Mouse (Mus musculus) erythroblast, embryonic 14.5 days (primary cell): ENCODE results near the gene Kank2.

Source experiments
- GATA1 ChIP-seq: IDR thresholded peaks from 2 replicates; pipeline ENCODE4 v1.6.1; 2012; ENCODE audit warnings: low read length, inconsistent platforms, mixed read lengths
- TAL1 ChIP-seq: IDR thresholded peaks from 3 replicates; pipeline ENCODE4 v1.6.1; 2012; ENCODE audit warnings: low read length, inconsistent platforms, mixed read lengths

DNA sequence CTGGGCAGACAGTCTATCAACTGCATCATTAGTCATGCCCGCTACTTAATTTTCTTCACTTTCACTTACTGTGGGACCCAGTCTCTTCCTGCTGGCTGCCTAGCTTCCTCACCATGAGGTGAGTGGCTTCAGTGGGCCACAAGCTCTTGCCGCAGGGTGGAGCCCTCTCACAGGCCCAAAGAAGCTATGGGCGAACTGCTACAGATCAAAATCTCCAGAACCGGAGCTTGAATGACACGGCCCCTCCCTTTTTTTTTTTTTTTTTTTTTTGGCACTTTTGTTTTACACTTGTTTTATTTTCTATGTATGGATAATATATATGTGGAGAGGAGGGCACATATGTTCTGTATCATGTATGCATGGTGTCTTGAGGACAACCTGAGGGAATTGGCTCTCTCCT is 12.6 kb upstream of the Kank2 start:
- TF ChIP-seq TAL1 (no peak), GATA1 (no peak)
